Mouse (Mus musculus): ENCODE results near the gene Wdr13. TPM values are rescaled to one million over a fixed set of nuclear protein-coding genes. Genes with fewer than 3 reads are reported as not detected.

Gene Wdr13
- polyA plus RNA-seq, 1 experiment from 2014 or later = 38.6 TPM

Other genes starting within 250 kb of the Wdr13 start
- gene Slc35a2, start 248.9 kb downstream of the Wdr13 start, polyA plus RNA-seq (2016; fragmentation: Nextera tagmentation; extraction: Ambion mirVana) = 30.4 and 31.8 TPM in 2 replicates
- gene Pqbp1, start 233.6 kb downstream of the Wdr13 start, polyA plus RNA-seq (2016; fragmentation: Nextera tagmentation; extraction: Ambion mirVana) = 169 and 181 TPM in 2 replicates
- 146 and 158 TPM in 2 replicates for gene Timm17b, start 233.5 kb downstream of the Wdr13 start, polyA plus RNA-seq (2016; fragmentation: Nextera tagmentation; extraction: Ambion mirVana)
- gene Gm10491, start 225.1 kb downstream of the Wdr13 start, polyA plus RNA-seq (2016; fragmentation: Nextera tagmentation; extraction: Ambion mirVana) = not detected in 2 replicates
- not detected in 2 replicates for gene Gm10490, start 223.3 kb downstream of the Wdr13 start, polyA plus RNA-seq (2016; fragmentation: Nextera tagmentation; extraction: Ambion mirVana)
- gene Pcsk1n, start 213.1 kb downstream of the Wdr13 start, polyA plus RNA-seq (2016; fragmentation: Nextera tagmentation; extraction: Ambion mirVana) = 57.6 and 59.9 TPM in 2 replicates
- not detected in 2 replicates for gene Eras, start 204.3 kb downstream of the Wdr13 start, polyA plus RNA-seq (2016; fragmentation: Nextera tagmentation; extraction: Ambion mirVana)
- gene Hdac6, start 185.0 kb downstream of the Wdr13 start, polyA plus RNA-seq (2016; fragmentation: Nextera tagmentation; extraction: Ambion mirVana) = 81.5 and 85.6 TPM in 2 replicates
- gene Gata1, start 154.8 kb downstream of the Wdr13 start, polyA plus RNA-seq (2016; fragmentation: Nextera tagmentation; extraction: Ambion mirVana) = 0.87 and 0.97 TPM in 2 replicates
- 0.31 and 0.42 TPM in 2 replicates for gene Glod5, start 114.4 kb downstream of the Wdr13 start, polyA plus RNA-seq (2016; fragmentation: Nextera tagmentation; extraction: Ambion mirVana)
- gene Suv39h1, start 58.1 kb downstream of the Wdr13 start, polyA plus RNA-seq (2016; fragmentation: Nextera tagmentation; extraction: Ambion mirVana) = 83.3 and 87.9 TPM in 2 replicates
- gene Was, start 42.4 kb downstream of the Wdr13 start, polyA plus RNA-seq (2016; fragmentation: Nextera tagmentation; extraction: Ambion mirVana) = 0.09 and 0.17 TPM in 2 replicates
- 484 and 498 TPM in 2 replicates for gene Rbm3, start 13.0 kb upstream of the Wdr13 start, polyA plus RNA-seq (2016; fragmentation: Nextera tagmentation; extraction: Ambion mirVana)
- 13.5 and 14.3 TPM in 2 replicates for gene Tbc1d25, start 43.3 kb upstream of the Wdr13 start, polyA plus RNA-seq (2016; fragmentation: Nextera tagmentation; extraction: Ambion mirVana)
- gene Ebp, start 60.6 kb upstream of the Wdr13 start, polyA plus RNA-seq (2016; fragmentation: Nextera tagmentation; extraction: Ambion mirVana) = 19.5 and 25.3 TPM in 2 replicates
- 20.1 and 22.9 TPM in 2 replicates for gene Porcn, start 73.6 kb upstream of the Wdr13 start, polyA plus RNA-seq (2016; fragmentation: Nextera tagmentation; extraction: Ambion mirVana)
- 42.6 and 44.8 TPM in 2 replicates for gene Ftsj1, start 119.5 kb upstream of the Wdr13 start, polyA plus RNA-seq (2016; fragmentation: Nextera tagmentation; extraction: Ambion mirVana)
- gene Slc38a5, start 138.2 kb upstream of the Wdr13 start, polyA plus RNA-seq (2016; fragmentation: Nextera tagmentation; extraction: Ambion mirVana) = 3.3 and 3.9 TPM in 2 replicates
- gene Ssxb10, start 194.5 kb upstream of the Wdr13 start, polyA plus RNA-seq (2016; fragmentation: Nextera tagmentation; extraction: Ambion mirVana) = not detected in 2 replicates
- gene Ssxb9, start 234.1 kb upstream of the Wdr13 start, polyA plus RNA-seq (2016; fragmentation: Nextera tagmentation; extraction: Ambion mirVana) = not detected in 2 replicates